In genomic region chr5:54113284-54113683, GRCm38 (mm10) we compare ENCODE assay signal across 9 mouse cellular contexts.
DNase-seq lines count a peak whose midpoint lies in the region; ATAC-seq and TF ChIP-seq lines count a peak whose summit lies in the region.
"Had no signal": no experiment of that assay in that cellular context is flagged by ENCODE, and none has a peak within 500 bp of the region (broad histone marks: within the 10 kb centered on the region; RNA-seq: fewer than 3 reads in every experiment).

No protein-coding gene starts in this region.

- intact Hi-C loops in heart, postnatal 10 days (cut with DNase I): loop anchor here (1.0 to 10.0 kb wide), 4 partner anchors 186 to 758 kb away; no protein-coding TSS in a partner anchor

- ATAC-seq in liver, embryonic 14.5 days (ENCODE audit: insufficient read depth): no peak

- WGBS in liver, embryonic 14.5 days (ENCODE audit: insufficient replicate concordance): 20% methylated on average over 3 of the region's 3 CpGs

- no peak overlapping the region for H3K4me2 ChIP-seq in liver, embryonic 14.5 days (ENCODE audit: low read depth)
- H3K4me2 ChIP-seq: limb, embryonic 15.5 days had no signal

- H3K36me3 ChIP-seq in liver, embryonic 14.5 days (replicated peaks; ENCODE audit: control insufficient read depth, insufficient read depth, low read depth): no peaks in the 10 kb centered on the region; the same call in 1 of the 2 replicates

- TF ChIP-seq EP300 in liver, embryonic 14.5 days (IDR thresholded peaks at IDR 0.05; ENCODE audit: low read depth): no peak

- H3K27ac ChIP-seq in liver, embryonic 14.5 days: no peak overlapping the region
- H3K27ac ChIP-seq: limb, embryonic 15.5 days had no signal

- no peaks in the 10 kb centered on the region for H3K9me3 ChIP-seq in liver, embryonic 14.5 days (ENCODE audit: control insufficient read depth, low read length)
- H3K9me3 ChIP-seq: limb, embryonic 15.5 days had no signal

- DNase-seq in heart, postnatal 10 days: peak; percentile 70 to 77
- no peak for DNase-seq in heart, adult 11 months
- DNase-seq in CD4-positive helper T cell, adult 2 months (ENCODE audit: low read depth, low spot score): peak; percentile 67
- peak; percentile 56 for DNase-seq in adrenal gland, postnatal 25 days
- peak; percentile 38 for DNase-seq in embryo, embryonic 11.5 days (ENCODE audit: low read depth, low spot score)
- peak; percentile 22 for DNase-seq in hindlimb bud, embryonic 11.5 days (ENCODE audit: extremely low spot score, low read depth, low spot score)
- peak in 2 of 3 experiments; percentile 10 to 11 for DNase-seq in liver, embryonic 14.5 days (ENCODE audit: low read depth in 3 of 3, low spot score in 3 of 3)
- peak; percentile 45 for DNase-seq in right cerebral cortex, postnatal 25 days

- no peaks in the 10 kb centered on the region for H3K27me3 ChIP-seq in liver, embryonic 14.5 days (ENCODE audit: control insufficient read depth, insufficient read depth, low read length)
- H3K27me3 ChIP-seq: limb, embryonic 15.5 days had no signal

- no peaks in the 10 kb centered on the region for H3K4me1 ChIP-seq in liver, embryonic 14.5 days (replicated peaks; ENCODE audit: control insufficient read depth in 2 of 2, insufficient read depth in 2 of 2, low read length in 1 of 2)
- H3K4me1 ChIP-seq: limb, embryonic 15.5 days had no signal

- no peak overlapping the region for H3K9ac ChIP-seq in liver, embryonic 14.5 days (replicated peaks)
- H3K9ac ChIP-seq: limb, embryonic 15.5 days had no signal

- peak; percentile 47; the same call in 1 of the 2 replicates for TF ChIP-seq CTCF in liver, embryonic 14.5 days (IDR thresholded peaks at IDR 0.05; ENCODE audit: low read depth)

- H3K4me3 ChIP-seq in liver, embryonic 14.5 days (ENCODE audit: insufficient read depth in 1 of 2, low read depth in 2 of 2, low read length in 2 of 2): no peak overlapping the region
- H3K4me3 ChIP-seq: limb, embryonic 15.5 days had no signal
